12 mouse cellular contexts compared by ENCODE assay signal in genomic region chr13:37958498-37959238, GRCm38 (mm10). TPM values are rescaled to one million over a fixed set of nuclear protein-coding genes. Genes with fewer than 3 reads are reported as not detected.
DNase-seq lines count a peak whose midpoint lies in the region; ATAC-seq and TF ChIP-seq lines count a peak whose summit lies in the region.
"Had no signal": no experiment of that assay in that cellular context is flagged by ENCODE, and none has a peak within 500 bp of the region (broad histone marks: within the 10 kb centered on the region; RNA-seq: fewer than 3 reads in every experiment).

No protein-coding gene starts in this region.

- peak in 1 of 2 experiments; percentile 46 for DNase-seq in heart, adult 2 months
- DNase-seq in heart, postnatal 14 days, result no peak
- DNase-seq in B cell, adult 2 months, result peak; percentile 64 to 73
- DNase-seq in kidney, adult 8-10 months, result no peak
- DNase-seq in cerebellum, postnatal 4 days (ENCODE audit: low spot score in 2 of 2), result no peak
- no peak for DNase-seq in hindbrain, embryonic 10.5 days (ENCODE audit: low spot score)
- DNase-seq: cerebellum, adult 2 months had no signal

- no peak for TF ChIP-seq CTCF in heart, adult 2 months (IDR thresholded peaks at IDR 0.05)

- H3K9ac ChIP-seq in heart, adult 2 months (ENCODE audit: low read depth, low read length), result no peak overlapping the region
- H3K9ac ChIP-seq: heart, embryonic 13.5 days; midbrain, embryonic 12.5 days had no signal

- peaks cover 3% of the 10 kb centered on the region for H3K4me1 ChIP-seq in heart, adult 2 months (ENCODE audit: control insufficient read depth, insufficient read depth, low read length)
- H3K4me1 ChIP-seq in hindbrain, embryonic 10.5 days (replicated peaks), result peaks cover 3% of the 10 kb centered on the region

- H3K79me2 ChIP-seq in heart, adult 2 months (replicated peaks; ENCODE audit: control insufficient read depth, insufficient read depth, low read length), result no peaks in the 10 kb centered on the region

- TF ChIP-seq EP300 in heart, adult 2 months (IDR thresholded peaks at IDR 0.05; ENCODE audit: insufficient read depth, low read depth, low read length), result no peak

- H3K4me3 ChIP-seq in heart, adult 2 months, result no peak overlapping the region
- no peak overlapping the region for H3K4me3 ChIP-seq in hindbrain, embryonic 10.5 days
- H3K4me3 ChIP-seq: heart, embryonic 13.5 days; midbrain, embryonic 12.5 days had no signal

- TF ChIP-seq POLR2A in heart, adult 2 months (IDR thresholded peaks at IDR 0.05; ENCODE audit: insufficient read depth, low read depth, low read length), result no peak

- 54% methylated on average over 18 of the region's 18 CpGs for WGBS in heart, adult 2 months
- 92% methylated on average over 18 of the region's 18 CpGs for WGBS in hindbrain, embryonic 10.5 days

- H3K27me3 ChIP-seq in heart, adult 2 months (ENCODE audit: control insufficient read depth, insufficient read depth, low read length), result no peaks in the 10 kb centered on the region
- no peaks in the 10 kb centered on the region; the same call in 1 of the 2 replicates for H3K27me3 ChIP-seq in hindbrain, embryonic 10.5 days (ENCODE audit: insufficient read depth, poor library complexity, severe bottlenecking)
- H3K27me3 ChIP-seq: heart, embryonic 13.5 days had no signal

- peak overlapping the region; percentile 29 for H3K27ac ChIP-seq in heart, adult 2 months
- no peak overlapping the region for H3K27ac ChIP-seq in hindbrain, embryonic 10.5 days
- H3K27ac ChIP-seq: heart, embryonic 13.5 days; kidney, postnatal 0 days; midbrain, embryonic 12.5 days had no signal

- peak; percentile 62 for ATAC-seq in granulocyte monocyte progenitor cell, adult 5-6 weeks (replicated peaks; ENCODE audit: poor library complexity, severe bottlenecking)
- ATAC-seq in megakaryocyte, adult 5-6 weeks (ENCODE audit: poor library complexity, severe bottlenecking), result peak; percentile 61

- H3K36me3 ChIP-seq in heart, adult 2 months (ENCODE audit: control insufficient read depth, insufficient read depth, low read length), result no peaks in the 10 kb centered on the region
- no peaks in the 10 kb centered on the region for H3K36me3 ChIP-seq in hindbrain, embryonic 10.5 days
- H3K36me3 ChIP-seq: heart, embryonic 13.5 days; midbrain, embryonic 12.5 days had no signal

- H3K9me3 ChIP-seq in hindbrain, embryonic 10.5 days, result no peaks in the 10 kb centered on the region
- H3K9me3 ChIP-seq: midbrain, embryonic 12.5 days had no signal

- intact Hi-C loops in heart, adult 2 months (cut with DNase I), result no loop called here
- intact Hi-C loops in heart, postnatal 14 days (cut with DNase I), result no loop called here

RNA-seq across cellular contexts. Expression of gene Ssr1, which starts 35.3 kb away (rescaled TPM):
- 10 to 100 TPM; 41.7 to 44.9 TPM for total RNA-seq in heart, adult 2 months (2021)
- polyA plus RNA-seq in heart, adult 2 months (2012; rRNA removed), result 10.0 and 17.2 TPM in 2 replicates
- 10 to 100 TPM; 46.5 to 52.1 TPM for total RNA-seq in heart, postnatal 14 days (2021)
- 144 and 158 TPM in 2 replicates for total RNA-seq in granulocyte monocyte progenitor cell, adult 5-6 weeks (2014; fragmentation: Nextera tagmentation)
- 263 and 333 TPM in 2 replicates for total RNA-seq in granulocyte monocyte progenitor cell, adult 5-6 weeks (2017)
- total RNA-seq in megakaryocyte, adult 5-6 weeks (2015), result 96.5 and 104 TPM in 2 replicates
- 126 and 148 TPM in 2 replicates for total RNA-seq in megakaryocyte, adult 5-6 weeks (2017)
- 83.6 and 103 TPM in 2 replicates for polyA plus RNA-seq in hindbrain, embryonic 10.5 days (2016; fragmentation: Nextera tagmentation; extraction: Ambion mirVana)

Comparison
In these comparisons a context has a peak if more than half of its experiments do, and no peak if none do; other contexts are left out.
1. DNase-seq: peak in B cell, adult 2 months (2 of 2); none in heart, postnatal 14 days (0 of 2), kidney, adult 8-10 months (0 of 2), cerebellum, postnatal 4 days (0 of 2) and hindbrain, embryonic 10.5 days (single experiment).